Mouse (Mus musculus) spleen, postnatal 4 days (tissue): ENCODE measurements around the gene Mgrn1.

Source experiments
- DNase-seq, 2 experiments: peaks; one replicate each; pipeline ENCODE4 v3.0.0; 2022; ENCODE audit warnings: low spot score in 2 of 2

Gene Mgrn1

DNA sequence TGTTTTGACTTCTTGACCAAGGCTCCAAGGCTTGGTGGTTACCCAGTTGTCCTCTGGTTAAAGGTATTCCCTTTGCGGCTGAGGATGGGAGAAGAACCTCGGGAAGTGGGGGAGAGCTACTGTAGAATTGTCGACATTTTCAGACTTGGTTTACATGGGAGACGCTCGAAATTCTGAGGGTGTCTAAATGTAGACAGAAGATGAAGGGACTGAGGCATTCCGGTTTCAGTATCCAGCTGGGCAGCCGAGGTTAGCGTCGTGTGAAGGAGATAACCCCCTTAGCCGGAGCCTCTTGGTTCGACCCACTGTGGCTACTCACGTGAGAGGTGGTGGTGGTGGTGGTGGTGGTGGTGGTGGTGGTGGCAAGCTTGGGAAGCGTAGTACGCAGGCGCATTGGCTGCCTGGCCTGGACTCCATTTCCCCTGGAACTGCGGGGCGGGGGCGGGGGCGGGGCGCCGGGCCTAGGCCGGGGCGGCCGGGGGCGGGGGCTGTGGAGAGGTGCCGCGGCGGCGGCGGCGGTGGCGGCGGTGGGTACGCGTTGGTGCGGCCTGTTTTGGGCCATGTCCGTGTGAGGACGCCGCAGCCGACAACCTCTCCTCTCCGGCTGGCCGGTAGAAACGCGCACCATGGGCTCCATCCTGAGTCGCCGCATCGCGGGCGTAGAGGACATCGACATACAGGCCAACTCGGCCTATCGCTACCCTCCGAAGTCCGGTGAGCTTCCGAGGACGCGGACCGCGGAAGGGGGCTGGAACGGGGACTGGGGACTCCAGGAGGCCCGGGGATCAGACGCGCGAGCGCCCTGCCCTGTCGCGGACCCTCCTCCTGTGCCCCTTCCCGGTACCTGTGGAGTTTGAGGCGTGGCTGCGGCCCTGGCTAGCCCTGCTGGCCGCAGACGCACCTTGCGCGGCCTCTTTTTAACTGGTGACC lies at the start of gene Mgrn1:
Gene Mgrn1, plus strand, starts transcription at position 490 of the 930 bp plus-strand sequence.
- peak; percentile 83 to 92 for DNase-seq

DNA sequence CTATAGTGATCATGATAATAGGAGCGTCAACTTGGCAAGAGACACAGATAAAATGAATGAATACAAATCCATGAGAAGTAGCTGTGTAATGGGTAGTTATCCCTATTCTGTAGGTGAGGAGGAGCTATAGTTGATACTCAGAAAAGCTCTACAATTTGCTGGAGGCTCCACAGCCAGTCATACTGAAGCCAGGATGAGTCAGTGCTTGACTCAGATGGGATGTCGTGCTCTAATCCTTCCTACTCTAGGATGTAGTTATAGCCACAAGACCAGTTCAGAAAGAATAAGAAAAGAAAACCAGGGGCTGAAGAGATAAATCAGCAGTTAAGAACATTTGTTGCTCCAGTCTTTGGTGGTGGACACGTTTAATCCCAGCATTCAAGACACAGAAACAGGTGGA lies 48.4 kb upstream of the Mgrn1 start:
- no peak for DNase-seq

DNA sequence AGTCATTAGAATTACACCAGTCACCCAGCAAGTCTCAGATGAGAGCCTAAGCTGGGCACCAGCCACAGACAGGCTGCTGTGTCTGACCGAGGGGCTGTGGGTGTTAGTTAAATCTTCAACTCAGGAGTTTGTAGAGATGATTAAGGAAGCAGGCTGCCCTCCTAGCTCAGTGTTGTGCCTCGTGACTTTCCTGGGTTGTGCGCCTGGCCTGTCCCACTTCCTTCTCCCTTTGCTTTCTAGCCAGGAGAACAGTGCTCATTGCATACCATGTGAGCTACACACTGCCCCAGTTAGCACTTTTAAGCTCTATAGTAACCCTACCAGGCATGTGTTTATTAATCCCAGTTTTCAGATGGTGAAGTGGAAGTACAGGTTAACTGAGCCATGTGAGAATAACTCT lies 46.5 kb upstream of the Mgrn1 start:
- DNase-seq = no peak

DNA sequence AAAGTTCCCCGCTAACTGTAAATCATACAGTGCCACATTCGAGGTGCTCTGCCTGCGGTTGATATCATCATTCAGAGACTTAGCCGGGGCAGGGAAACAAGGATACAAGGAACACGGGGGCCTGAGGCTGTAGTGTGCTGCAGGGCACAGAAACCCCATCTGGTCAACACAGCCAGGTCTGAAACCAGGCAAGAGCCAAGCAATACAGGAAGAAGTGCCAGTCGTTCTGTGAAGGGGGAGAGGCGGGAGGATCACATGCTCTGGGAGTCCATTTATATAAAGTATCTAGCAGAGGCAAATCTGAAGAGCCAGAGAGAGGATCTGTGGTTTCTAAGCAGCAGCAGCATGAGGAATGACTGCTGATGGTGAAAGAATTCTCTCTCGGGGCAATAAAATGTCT lies 45.8 kb upstream of the Mgrn1 start:
- no peak for DNase-seq

DNA sequence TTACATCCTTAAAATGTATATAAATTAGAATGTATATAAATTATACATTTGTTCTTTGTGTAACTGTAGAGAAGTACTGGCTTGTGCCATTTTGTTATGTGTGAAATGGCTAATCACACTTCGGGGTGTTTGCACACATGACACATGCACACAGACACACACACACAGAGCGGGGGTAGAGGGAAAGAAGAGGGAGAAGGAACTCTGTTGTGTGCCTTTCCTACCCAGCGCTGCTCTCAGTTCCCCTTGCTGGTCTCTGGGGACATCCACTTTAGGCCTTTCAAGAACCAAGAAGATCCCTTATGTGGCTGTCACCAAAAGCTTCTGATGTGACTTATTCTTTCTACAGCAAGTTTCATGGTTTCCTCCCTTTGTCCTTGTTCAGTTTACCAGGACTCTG lies 39.0 kb upstream of the Mgrn1 start:
- DNase-seq = peak in 1 of 2 experiments; percentile 31

DNA sequence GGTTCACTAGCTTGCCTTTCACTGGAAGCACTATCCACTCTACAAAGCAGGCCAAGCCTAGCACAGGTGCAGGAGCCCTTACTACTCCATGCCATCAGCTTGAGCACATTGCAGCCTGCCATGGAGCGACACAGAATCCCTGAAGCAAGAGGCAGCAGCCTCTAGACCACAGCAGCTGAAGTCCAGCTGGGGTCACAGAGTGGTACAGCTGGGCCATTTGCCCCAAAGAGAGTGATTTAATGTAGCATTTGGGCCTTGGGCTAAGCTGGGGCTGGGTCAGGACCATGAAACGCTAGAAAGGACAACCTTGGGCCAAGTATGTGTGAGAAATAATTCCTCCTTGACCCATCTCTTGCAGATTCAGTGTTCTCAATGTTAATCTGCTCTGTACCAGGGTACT lies 38.0 kb upstream of the Mgrn1 start:
- no peak for DNase-seq

DNA sequence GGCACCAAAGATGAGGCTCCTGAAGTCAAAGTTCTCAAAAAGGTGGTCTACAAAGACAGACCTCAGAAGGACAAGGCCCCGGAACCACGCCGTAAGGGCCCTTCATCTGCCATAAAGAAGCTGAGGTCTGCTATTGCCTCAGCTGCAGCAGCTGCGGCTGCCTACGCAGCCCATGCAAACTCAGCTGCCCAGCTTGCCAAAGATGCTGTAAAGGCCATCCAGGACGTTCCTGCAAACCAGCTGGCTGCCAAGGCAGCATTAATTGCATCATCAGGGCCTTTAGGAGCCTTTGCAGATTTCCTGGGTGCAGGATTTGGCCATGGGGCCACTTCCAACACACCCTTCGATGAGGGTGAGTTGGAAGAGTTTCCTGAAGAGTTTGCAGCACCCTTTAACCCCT lies 35.7 kb upstream of the Mgrn1 start:
- no peak for DNase-seq

DNA sequence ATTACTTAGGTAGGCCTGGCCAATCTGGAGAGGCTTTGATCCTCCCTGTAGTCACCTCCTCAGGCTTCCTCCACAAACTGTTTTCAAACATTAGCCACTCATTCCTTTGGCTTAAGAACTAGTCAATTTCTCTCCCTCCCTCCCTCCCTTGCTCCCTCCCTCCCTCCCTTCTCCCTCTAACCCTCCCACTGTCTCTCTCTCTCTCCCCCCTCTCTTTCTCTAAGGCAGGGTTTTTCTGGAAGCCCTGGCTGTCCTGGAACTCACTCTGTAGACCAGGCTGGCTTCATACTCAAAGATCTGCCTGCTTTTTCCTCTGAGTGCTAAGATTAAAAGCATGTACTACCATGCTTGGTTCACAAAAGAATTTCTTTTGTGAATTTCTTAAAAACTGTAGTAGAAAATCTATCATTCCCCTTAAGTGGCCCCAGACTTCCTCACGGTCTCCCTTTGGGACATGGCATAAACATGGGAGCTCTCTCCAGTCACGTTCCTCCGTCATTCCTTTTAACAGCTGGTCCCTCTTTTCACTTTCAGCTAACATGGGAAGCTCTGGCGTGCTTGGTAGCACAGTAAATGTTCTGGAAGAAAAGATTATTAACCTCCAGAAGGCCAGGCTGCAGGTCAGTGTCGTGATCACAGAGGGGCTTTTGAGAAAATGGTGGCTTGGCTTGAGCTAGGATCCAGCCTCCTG lies 35.0 kb upstream of the Mgrn1 start:
- no peak for DNase-seq

DNA sequence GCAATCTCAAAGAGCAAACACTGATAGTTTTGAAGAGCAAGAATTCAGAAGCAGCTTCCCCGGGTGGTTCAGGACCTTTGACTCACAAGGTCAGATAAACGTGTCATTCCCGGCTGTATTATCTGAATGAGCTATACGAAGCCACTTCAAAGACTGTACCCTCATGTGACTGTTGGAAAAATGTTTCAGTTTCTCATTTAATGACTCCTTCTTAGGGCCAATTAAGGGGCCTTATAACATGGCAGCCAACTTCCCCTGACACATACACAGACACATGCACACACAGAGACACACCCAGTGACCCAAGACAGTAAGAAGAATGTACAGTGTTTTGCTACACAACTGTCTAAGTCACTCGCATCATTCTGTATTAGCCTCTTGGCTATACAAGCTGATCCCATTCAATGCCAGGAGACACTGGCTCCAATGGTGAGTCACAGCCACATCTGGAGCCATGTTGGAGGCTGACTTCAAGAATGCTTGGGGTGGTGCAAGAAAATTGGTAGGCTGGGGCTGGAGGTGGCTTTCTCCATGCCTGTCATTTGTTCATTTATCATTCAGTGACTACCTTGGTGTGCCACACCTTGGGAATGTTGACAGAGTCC lies 30.9 kb upstream of the Mgrn1 start:
- no peak for DNase-seq

DNA sequence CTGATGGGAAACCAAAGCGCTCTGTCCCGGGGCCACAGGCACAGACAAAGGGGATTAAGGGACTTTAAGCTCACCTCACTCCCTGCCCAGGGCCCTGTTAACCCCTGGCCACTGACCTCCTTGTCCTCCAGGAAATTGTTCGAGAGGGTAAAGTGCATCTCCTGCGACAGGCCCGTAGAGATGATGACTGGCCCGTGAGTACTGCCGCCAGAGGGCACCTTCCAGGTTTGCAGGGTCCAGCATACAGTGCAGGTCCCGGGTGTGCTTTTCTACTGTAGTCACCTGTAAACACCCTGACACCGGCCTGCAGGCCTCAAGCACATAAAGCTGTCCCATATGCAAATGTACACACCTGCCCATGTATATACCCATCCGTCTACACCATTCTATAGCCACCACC lies 24.7 kb upstream of the Mgrn1 start:
- no peak for DNase-seq

DNA sequence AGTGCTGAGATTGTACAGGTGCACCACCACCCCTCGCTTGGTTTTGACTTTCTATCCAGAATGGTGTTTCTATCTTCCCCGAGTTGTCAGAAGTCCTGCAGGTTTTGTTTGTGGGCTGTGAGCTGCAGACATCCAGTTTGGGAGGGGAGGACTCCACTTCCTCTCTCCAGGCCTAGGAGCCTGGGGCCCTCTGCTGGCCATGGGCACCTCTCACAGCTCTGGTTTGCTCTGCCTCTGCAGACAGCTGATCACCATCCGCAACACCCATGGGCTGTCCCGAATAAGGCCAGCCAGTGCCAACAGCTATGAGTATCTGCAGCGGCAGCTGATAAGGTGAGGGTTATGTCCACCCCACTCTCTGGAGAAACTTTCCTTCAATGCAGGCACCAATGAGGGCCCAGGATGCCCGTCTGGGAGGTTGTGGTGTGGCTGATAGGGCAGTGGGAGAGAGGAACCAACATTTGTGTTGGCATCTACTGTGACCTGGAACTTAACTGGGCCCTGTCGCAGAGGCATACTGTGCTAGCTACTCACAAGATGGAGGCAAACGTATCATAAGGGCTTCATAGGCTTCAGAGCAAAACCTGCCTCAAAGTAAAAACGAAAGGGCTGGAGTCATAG lies 23.1 kb upstream of the Mgrn1 start:
- DNase-seq = peak; percentile 70 to 82

DNA sequence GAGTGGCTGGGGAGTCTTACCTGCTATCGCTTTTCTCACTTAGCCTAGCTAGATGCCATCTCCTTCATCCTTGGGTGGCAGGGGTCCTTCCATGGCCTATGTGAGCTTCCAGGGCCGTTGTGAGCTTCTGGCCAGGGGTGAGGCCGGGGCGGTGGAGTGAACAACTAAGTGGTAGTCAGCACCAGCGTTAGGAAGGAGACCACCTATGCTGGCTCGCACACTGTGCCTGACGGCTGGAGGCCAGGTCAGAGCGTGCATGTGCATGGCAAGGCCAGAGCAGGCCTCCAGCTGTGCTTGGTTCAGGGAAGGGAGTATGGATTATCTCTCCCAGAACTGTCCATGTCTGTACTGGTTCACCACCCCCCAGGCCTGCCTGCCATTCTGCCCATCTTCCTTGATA lies 22.3 kb upstream of the Mgrn1 start:
- DNase-seq = no peak

DNA sequence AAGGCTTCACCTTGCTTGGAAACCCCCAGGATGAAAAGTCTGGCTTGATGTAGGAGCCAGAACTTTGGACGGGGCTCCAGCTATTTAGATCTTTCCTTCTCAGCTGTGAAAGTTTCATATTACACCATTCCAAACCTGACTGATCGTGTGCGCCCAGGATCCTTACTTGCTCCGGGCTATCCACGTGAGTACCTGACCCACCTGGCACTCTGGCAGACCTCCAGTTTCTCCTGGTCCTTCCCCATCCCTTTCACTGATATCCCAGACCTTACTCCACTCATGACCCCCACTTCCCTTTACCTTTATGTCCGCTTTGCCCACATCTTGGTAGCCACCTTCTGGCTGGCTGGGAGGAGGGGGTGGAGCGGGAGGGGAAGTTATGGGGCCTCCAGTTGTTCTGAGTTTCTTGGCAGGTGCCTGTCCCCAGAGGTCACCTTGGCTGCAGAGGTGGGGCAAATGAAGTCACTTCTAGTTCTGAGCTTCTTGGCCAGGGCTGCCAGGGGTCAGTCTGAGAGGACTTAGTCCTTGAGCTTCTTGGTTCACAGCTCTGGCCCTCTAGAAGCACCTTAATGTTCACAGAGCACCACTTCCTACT lies 19.9 kb upstream of the Mgrn1 start:
- DNase-seq = no peak

DNA sequence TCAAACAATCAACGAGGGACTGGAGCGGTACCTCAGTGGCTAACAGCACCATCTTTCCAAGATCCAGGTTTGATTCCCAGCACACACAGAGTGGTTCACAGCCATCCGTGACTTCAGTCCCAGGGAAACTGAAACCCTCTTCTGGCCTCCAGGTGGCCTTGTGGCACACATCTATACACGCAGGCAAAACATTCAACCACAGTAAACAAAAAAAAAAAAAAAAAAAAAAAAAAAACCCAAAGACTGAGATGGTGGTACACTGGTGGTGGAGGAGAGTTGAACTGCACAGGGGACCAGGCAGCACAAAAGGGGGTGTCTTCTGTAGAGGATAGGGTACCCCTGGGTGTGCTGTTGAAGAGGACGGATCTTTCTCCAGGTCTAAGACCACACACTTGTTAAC lies 15.6 kb upstream of the Mgrn1 start:
- no peak for DNase-seq

DNA sequence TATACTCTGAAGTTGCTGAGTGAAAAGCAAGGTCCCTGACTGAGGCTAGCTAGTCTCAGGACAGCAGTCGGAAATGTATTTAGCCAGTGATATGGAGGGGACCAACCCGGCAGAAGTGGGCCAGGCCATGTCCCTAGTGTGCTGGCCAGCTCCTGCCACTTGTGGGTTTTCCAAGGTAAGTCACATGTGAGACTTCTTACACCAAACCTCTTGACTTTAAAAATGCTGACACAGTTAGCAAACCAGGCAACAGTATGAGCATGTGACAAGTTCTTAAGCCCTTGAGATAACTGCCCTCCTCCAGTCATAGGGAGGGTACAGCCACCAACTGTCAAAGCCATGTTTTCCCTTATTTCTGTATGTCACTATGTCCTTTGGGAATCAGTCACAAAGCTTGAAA lies 14.1 kb upstream of the Mgrn1 start:
- DNase-seq = no peak

DNA sequence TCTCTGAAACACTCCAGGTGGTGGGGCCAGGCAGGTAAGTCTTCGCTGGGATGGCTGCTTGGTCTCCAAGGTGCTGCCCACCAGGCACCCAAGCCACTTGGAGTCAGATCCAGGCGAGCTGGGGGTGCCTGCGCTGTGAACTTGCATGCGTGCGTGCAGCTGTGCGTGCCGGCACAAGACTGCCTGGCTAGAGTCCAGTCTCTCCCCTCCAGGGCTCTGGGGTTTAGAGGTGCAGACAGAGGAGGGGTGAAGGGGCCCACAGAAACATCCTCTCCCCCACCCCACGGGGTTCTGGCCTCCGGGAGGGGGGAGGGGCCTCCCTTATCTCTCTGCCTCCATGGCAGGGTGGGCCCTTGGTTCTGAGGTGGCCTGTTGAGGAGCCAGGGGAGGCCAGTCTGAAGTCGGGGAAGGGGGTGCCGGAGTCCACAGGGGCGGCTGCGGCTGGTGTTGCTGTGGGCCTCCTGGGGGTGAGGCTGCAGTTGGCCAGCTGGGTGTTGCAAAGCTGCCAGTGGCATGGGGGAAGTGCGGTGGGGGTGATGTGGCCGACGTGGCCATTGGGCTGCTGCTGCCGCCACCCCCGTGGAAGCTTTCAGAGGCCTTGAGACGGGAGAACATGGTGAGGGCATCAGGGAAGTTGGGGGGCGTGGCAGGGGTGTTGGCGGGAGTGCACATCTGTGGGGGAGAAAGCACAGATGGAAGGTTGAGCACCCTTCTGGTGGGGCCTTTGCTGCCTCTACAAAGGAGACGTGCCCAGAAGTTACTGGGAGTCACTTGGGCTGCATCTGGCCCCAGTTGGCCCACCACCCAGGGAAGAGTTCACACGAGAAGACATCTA lies 10.6 kb upstream of the Mgrn1 start:
- peak; percentile 26 to 69 for DNase-seq

DNA sequence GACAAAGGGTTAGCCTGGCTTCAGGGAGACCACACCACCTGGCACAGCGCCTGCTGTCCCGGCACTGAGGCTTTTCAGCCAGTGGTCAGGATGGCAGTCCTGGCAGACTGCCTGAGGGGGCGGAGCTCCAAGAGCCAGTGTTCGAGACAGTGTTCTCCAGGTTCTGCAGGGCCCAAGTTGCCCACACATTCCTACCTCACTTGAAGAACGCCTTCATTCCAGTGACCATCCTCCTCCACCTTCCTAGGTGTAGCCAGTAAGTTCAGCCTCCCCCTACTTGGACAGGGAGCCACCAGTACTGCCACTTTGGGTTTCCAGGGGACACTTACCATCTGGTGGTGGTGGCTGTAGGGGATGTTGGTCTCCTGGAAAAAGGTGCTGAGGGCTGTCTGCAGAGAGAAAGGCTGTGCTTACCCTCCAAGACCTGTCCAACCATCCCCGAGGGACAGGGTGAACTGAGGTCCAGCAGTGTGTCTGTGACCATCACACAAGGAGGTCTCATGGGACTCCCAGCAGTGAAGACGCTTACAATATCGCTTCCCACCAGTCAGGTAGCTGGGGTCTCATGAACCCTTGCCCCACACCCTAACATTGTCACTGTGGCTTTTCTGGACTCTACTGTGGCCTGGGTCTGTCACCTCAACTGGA lies 9.9 kb upstream of the Mgrn1 start:
- peak; percentile 47 to 73 for DNase-seq

DNA sequence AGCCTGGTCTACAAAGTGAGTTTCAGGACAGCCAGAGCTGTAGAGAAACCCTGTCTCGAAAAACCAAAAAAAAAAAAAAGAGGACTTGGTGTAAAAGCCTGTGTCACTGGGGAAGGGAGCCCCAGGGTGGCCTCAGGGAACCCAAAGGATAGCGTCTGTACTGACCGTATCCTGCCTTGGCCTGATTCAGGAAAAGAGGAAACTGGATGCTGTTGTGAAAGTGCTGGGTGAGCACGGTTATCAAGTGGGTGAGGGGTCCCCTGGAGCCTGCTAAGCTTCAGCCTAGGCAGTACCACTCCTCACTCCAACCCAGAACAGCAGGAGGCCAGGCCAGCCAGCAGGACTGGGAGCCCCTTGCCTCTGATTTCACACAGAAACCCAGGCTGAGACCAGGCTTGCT lies 8.9 kb upstream of the Mgrn1 start:
- DNase-seq = no peak

DNA sequence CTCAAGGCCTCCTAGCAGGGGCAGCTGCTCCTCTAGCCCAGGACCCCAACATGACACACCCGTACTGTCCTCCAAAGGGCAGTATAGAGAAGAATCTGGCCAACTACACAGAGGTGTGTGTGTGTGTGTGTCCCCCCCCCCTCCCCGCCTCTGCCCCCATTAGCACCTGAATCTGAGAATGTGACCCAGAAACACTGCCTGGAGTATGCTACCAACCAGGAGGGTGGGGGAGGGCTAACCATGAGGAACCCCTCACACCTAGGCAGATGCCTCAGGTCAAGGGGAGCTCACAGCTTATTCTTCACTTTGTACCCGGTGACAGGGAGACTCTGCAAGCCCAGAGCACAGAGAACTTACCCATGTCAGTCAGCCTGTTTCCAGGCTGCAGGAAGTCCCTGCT lies 8.3 kb upstream of the Mgrn1 start:
- no peak for DNase-seq

DNA sequence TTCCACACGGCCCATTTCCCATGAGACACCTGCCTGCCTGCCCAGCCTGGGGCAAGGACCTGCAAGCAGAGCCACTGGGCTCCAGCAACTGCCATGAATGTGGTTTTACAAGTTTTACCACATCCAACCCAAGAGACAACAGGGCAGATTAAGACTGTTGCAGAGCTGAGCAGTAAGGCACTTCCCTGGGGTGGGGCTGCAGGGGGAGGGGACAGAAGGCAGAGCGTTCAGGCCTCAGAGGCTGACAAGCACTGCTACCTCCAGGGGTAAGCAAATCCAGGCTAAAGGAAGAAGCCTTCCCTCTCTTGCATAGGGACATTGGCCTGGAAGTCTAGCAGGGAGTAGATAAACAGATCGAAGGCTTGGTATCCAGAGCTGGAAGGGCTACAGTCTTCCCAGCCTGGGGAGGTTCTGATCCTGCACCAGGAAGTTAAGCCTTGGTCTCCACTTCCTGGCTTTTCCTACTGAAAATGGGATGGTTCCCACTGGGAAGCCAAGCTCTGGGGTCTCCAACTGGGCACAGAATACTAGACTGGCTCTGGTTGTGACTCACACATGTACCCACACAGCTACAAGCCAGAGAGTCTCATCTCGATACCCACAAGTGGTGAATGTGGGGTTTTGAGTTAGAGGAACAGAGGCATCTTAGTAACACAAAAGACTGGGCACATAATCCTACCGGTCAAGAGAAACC lies 7.7 kb upstream of the Mgrn1 start:
- peak; percentile 51 to 74 for DNase-seq
